Mouse (Mus musculus) spleen, embryonic (tissue): ENCODE measurements around the gene Fam107b.

Experiments
- CTCF ChIA-PET: fragments of 350-600 bp; sonication (Branson Sonifier 250); formaldehyde crosslinking; loops from one replicate; lab custom pipeline; 2022; lab: Charles Lee

The Fam107b gene

DNA sequence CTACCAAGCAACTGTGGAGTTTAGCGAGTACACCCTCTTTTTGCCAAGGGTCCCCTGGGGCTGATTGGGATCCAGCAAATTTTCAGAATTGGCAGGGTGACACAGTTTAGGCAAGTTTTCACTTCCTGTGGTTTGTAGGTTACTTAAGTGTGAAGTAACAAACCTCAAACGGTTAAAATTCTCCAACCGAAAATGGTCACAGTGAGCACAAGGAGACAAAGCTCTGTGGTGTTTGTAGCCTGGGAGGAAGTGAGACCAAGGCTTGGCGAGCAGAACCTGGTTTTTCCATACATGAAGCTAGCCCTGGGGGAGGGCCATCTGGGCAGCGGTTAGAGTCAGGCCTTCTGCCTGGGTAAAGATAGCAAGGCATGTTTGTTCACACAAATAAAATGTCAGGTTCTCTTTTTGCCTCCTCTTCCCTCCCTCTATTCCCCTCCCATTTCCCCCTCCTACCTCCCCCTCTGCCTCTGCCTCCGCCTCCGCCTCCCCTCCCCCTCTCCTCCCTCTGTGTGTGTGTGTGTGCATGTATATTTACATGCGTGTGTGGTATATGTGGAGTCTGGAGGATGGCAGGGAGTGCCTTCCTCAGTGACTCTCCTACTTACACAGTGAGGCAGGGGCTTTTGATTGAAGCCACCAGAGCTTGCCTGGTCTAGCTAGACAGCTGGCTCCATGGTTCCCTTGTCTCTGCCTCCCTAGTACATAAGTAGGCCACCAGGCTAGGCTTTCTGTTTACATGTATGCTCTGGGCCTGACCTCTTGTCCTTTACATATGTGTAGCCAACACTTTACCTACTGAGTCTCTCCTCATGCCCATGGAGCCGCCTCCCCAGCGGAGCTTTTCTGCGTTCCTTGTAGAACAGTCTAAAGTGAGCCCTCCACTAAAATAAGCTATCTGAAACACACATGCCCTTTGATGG is 87.8 kb downstream of the Fam107b start:
- CTCF ChIA-PET = interaction anchor here (0.6 to 0.9 kb wide), 2 partner anchors 47 to 80 kb away, joined by 3 read pairs; no protein-coding TSS in a partner anchor

DNA sequence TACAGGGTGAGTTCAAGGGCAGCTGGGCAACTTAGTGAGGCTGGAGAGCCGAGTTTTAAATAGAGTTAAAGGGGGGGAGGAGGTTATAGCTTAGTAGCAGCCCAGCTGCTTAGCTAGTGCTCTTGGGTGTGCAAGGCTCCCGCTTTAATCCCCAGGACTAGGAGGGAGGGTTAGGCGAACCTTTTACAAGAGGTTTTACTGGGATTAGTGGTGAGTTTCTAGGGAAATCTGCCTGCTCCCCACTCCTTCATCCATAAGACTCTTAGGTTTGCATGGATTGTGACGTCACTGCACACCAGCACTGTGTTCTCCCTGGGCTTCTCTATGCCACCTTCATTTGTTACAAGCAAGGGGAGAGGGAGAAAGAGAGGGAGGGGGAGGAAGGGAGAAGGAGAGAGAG is 88.6 kb downstream of the Fam107b start:
- CTCF ChIA-PET = no interaction called here

DNA sequence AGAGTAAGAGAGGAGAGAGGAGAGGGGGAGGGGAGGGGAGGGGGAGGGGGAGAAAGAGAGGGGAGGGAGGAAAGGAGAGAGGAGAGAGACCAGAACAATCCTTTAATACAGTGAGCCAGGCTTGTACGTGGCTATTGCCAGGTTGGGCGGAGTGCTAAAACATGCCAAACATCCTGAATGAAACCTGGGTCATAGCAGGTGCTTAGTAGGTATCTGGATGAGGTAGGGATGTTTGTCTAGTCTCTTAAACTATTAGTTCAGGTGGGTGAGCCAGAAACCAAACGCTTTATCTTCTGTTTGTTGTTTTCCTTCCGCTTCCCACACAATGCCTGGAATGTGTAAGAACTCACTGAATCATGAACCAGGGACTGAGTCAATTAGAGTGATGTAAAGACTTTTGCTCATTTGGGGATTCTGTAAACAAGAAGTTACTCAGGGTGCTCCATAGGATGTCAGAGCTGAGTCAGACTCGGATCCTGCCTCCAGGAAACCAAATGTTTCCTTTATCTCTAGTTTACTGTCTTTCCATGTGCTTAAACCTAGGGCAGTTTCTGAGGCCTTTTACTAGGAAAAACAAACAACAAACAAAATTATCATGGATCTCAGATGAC is 89.1 kb downstream of the Fam107b start:
- CTCF ChIA-PET = no interaction called here

DNA sequence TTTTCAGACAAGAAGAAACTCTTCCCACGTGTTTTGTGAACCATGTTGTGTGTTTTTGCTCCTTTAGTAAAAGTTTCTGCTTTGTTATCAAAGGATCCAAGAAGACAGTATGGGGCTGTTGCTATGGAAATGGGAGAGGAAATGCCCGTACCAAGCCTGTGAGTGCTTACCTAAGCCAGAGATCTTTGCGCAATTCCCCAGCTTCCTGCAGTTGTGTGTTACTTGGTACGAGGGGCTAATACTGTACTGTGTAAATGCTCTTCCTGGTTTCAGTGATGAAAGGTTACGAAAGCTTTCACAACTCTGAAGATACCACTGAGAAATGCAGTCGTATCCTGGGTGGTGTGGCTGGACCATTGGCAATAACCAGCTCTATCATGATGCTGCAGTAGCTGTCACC is 93.8 kb downstream of the Fam107b start:
- CTCF ChIA-PET = interaction anchor here (0.7 kb wide), 1 partner anchor 9 kb away, joined by 3 read pairs; no protein-coding TSS in a partner anchor

DNA sequence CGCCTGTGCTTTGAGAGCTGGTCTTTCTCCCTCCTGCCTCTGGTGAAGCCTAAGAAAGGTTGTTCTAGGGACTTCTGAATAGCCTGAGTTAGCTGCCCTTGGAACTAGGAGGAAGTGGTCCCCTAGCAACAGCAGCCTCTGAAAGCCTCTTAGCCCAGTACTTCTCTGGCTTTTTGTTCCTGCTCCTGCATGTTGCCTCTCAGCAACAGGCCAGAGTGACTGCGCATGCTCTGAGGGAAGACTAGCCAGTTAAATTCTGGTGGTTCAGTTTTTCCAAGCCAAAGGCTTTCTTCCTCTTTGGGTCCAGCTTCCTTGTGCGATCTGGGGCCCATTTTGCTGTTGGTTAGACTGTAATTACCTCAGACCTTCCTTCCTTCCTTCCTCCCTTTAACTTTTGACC is 98.4 kb downstream of the Fam107b start:
- CTCF ChIA-PET = interaction anchor here (0.6 kb wide), 1 partner anchor 16 kb away, joined by 11 read pairs; no protein-coding TSS in a partner anchor

DNA sequence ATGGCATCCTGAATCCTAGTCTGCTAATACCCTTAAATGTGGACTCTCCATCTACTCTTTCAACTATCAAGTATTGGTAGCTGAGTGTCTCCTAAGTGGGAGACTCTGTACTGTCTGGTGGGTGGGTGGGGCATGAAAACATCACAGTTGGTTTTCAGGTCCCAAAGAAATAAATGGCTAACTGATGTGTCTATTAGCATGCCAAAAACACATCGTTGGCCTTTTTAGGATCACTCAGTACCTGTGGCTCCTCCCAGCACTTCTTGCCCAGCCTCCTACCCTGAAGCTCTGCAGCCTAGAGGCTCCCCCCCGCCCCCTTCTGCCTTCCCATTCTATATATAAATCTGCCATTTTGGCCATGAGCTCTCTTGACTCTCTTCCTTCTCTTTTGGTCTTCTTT is 99.4 kb downstream of the Fam107b start:
- CTCF ChIA-PET = interaction anchor here (0.6 kb wide), 1 partner anchor 44 kb away, joined by 3 read pairs; no protein-coding TSS in a partner anchor

DNA sequence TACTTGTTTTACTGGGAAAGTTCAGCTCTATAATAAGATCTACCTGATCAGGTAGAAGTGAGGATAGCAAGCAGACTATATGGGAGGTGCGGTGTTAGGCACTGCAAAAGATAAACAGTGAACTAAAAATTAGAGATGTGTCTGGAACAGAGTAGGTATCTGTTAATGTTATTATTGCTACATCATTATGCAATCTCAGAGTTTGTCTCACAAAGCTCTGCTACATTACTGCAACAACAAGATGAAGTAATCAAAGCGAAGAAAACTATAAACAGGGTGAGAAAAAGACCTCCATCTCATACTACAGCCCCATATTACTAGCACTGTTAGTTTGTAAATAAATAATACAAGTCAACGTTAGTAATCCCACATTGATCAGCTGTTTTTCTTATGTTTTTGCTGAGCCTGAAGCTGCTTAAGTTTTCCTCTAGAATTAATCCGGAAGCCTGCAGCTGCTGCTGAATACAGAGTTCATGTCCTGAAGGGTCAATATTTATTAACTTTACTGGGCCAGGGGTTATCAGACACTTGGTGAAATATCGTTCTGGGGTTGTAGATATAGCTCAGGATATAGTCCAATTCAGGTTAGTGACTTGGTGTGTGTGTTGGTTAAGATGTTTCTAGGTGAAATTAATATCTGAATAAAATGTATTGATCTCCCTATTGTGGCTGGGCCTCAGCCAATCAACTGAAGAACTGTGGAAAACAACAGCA is 102.5 kb downstream of the Fam107b start:
- CTCF ChIA-PET = interaction anchor here (0.7 to 1.2 kb wide), 2 partner anchors 9 to 85 kb away, joined by 3 to 7 read pairs; no protein-coding TSS in a partner anchor

DNA sequence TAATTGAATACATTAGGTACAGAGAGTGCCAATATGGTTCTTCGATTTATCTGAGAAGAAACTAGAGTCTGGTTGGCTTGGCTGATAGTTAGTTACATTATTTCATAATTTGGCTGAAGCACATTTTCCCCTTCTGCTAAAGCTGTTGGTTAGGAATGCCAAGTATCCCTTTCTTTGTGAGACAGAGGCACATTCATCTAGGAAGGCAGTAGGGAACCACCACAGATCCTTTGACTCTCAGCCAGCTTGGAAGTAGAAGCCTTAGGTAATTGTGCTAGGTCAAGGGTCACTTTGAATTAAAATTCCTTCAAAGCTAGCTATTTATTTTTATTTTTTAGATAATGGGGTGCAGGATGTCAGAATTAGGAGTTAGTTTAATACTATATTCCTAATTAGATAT is 105.2 kb downstream of the Fam107b start:
- CTCF ChIA-PET = no interaction called here

DNA sequence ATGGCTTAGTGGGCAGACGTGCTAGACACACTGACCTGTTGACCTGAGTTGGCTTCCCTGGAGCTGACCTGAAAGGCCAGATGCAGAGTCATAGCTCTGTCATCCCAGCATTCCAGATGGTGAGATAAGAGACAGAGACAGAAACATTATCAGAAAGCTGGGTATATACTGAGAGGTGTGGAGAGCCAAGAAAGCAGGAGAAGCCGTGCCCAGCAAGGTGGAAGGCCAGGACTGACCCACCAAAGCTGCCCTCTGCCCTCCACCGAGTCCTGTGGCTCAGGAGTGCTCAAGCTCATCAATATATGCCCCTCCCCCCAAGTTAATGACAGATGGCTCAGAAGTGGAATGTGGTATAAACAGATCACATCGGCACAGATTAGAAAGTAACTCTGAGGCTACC is 112.4 kb downstream of the Fam107b start:
- CTCF ChIA-PET = no interaction called here

DNA sequence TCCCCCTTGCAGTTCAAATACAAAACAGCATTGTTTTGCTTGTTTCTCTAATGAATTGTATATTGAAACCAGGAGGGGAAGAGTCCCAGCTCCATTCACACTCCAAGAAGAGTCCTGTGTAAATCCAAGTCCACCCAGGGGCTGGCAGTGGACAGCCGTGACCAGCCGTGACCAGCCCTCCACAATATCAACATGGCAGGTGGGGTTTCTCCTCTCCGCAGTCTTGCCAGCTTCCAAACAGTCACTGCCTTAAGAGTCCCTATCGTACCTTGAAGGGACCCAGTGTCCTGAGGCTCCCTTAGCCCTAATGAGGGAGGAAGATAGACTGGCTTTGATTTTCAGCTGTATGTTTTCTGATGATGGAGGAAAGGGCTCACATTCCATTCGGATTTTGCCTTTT is 113.1 kb downstream of the Fam107b start:
- CTCF ChIA-PET = no interaction called here

DNA sequence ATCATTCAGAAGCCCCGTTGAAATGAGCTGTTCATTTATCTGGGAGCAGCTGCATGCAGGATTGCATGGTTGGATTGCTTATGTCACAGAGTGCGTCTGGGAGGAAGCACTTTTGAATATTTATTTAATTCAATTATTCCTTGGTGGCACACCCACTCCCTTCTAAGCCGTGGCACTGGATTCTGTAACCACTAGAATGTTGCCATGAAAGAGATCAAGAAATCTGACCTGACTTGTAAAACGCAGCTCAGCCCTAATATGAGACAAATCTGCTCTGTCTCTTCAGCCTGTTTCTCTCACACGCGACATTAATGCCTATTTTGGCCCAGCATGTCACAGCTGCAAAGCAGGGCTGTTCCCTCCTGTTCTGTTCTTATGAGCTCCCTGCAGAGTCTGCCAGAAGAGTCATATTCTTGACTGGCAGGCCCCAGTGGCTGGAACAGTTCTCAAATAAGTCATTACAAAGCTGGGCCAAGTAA is 113.5 kb downstream of the Fam107b start:
- CTCF ChIA-PET = no interaction called here

DNA sequence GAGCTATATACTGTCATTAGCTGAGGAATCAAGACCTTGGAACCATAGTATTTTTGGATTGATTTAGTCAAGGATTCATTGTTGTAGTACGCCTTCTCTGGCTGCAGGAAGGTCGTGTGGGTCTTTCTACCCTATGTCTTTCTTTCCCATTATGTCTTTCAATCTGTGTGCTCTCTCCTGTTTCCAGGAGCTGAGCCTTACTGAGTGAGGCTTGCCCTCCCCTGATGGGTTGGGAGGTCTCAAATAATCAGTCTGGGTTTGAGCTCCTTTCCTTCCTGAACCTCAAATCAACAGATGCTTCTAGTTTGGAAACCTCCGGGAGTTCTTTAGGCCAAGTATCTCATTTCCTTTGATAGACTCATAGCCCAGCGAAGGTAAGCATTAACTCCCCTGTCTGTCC is 119.9 kb downstream of the Fam107b start:
- CTCF ChIA-PET = no interaction called here

DNA sequence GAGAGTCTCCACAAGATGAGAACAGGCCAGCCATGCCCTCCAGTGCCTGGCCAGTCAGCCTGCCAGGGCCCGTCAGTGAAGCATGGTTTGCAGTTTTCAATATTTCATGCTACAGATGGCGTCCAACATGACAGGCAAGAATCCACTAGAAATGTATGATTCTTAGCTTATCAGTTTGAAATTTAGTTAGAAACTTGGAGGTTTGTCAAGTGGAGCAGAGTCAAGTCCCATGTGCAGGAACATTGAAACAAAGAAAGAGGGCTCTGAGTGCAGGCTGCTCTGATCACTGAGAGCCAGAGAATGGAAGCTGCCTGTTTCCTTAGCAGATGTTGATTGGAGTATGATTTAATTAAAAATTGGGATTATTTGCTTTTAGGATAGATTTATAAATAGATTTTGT is 122.5 kb downstream of the Fam107b start:
- CTCF ChIA-PET = no interaction called here

DNA sequence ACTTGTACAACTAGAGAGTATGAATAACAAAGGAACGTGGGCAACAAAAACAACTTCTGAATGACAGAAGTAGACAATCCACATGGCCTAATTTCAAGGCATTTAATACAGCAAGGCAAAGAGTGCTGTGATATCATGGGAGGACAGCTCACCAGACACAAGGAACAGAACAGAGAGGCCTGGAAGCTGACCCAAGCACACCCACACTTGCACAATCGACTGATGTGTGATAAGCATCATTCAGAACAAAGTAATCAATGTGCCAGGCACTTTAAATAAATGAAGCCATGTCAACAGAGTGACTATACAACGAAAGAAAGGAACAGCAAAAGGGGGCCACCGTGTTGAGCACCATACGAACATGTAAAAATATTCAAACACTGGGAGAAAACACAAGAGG is 125.6 kb downstream of the Fam107b start:
- CTCF ChIA-PET = interaction anchor here (0.7 kb wide), 1 partner anchor 1743 kb away, joined by 8 read pairs; no protein-coding TSS in a partner anchor

DNA sequence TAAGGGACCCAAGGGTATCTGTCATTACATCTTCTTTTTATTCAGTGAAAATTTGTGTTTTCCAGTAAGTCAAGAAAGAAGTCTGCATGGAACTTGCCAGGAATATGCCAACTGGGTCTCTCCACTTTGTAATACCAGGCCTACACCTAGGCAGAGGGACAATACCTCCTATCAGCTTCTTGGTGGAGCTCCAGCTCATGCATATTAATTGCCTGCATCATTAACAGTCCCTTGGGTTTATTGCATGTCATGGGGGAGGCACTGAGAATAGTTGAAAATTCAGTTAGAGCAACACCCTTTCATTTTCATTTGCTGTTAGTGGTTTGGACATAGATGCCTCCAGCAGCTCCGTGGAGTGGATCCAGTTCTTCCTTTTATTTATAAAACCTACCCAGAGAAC is 130.1 kb downstream of the Fam107b start:
- CTCF ChIA-PET = no interaction called here

DNA sequence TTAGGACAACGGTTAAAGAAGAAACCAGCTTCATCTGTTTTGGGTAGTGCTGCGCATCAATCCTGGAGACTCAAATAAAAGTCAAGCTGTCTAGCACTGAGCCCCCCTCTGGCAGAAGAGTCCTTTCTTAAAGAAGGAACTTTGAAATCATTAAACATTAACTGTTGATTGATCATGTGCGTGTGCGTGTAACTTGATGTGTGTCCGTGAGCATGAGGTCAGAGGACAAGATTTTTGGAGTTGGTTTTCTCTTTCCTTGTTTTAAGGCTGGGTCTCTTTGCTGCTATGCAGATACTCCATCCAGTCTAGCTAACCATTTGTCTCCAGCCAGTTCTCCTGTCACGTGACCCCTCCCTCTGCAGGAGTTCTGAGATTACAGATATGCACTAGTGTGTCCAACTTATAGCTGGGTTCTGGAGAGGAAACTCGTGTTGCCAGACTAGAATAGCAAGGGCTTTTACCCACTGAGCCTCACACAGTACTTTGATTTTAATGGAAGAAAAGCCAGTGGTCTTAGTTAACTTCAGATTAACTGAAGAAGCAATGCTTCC is 132.4 kb downstream of the Fam107b start:
- CTCF ChIA-PET = no interaction called here

DNA sequence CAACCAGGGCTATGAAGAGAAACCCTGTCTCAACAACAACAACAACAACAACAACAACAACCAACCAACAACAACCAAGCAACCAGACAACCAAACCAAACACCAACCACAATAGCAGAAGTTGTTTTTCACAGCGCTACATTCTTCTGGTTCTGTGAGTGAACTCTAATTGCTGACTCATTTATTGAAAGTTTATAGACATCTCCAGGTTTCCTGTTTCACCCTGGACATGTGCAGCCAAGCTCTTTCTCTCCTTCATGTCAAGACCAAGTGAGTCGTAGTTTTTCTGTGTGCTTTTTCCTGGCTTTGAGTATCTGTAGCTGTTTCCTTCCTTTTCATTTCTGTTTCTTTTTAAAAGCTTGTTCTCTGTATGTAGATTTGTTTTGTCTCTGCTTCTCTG is 133.5 kb downstream of the Fam107b start:
- CTCF ChIA-PET = no interaction called here

DNA sequence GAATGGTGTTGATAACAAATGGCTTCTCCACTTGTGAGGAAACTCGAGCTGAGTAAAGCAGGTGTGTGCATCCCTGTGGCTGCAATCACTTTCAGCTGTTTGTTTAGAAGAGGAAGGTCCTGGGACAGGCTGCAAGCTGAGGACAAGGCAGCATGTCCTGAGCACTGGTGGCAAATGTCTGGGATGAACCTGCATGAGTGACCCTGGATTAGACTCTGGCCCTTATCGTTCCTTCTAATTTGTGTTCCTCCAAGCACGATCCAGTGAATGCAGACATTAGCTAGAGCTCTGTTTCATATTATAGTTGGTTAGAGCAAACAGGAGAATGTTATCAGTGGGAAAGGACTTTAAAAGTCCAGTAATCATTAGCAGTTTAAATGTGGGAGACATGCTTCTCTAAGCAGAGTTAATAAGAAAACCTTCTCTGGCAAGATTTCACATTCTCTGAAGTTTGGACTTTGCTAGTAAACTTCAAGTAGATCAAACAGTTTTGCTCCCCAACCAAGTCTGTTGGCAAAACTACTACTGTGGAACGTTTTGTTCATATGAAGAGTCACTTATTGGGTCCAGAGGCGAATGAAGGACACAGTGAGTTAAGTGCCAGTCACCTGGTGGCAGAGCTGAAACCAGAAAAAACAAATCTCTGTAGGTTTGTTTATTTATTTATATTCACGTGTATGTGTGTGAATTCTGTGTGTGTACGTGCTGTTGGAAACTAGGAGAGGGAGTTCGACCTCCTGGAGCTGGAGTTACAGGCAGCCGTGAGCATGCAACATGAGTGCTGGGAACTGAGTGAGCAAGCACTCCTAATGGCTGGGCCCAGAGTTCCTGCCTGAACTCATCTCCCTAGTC is 134.2 kb downstream of the Fam107b start:
- CTCF ChIA-PET = interaction anchor here (0.7 kb wide), 2 partner anchors 47 to 114 kb away, joined by 3 read pairs; no protein-coding TSS in a partner anchor

DNA sequence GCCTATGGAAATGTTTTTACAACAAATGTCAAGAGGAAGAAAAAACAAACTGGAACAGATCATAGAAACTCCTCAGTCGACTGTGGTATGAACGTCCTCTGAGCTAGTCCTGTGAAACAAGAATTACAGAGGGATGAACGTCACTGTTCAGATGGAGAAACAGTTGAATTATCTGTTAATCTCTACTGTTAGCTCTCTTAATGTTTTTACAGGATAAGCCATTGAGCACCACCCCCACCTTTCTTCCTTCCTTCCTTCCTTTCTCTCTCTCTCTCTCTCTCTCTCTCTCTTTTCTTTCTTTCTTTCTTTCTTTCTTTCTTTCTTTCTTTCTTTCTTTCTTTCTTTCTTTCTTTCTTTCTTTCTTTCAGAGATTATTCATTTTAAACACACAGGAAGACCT is 135.0 kb downstream of the Fam107b start:
- CTCF ChIA-PET = interaction anchor here (0.7 kb wide), 2 partner anchors 47 to 114 kb away, joined by 3 read pairs; no protein-coding TSS in a partner anchor

DNA sequence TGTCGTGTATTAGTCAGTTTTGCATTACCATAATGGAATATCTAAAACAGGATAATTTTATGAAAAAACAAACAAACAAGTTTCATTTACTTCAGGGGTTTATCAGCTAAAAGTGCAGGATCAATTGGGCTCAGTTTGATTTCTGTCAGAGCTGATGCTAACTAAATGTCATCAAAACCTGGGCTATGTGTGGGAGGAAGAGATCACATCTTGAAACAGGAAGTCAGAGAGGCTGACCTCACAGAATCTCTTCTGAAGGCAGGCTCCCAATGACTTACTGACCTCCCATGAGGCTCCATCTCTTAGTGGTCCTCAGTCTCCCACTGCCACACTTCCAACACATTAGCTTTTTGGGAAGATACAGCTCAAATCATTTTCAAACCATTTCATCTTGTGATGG is 136.9 kb downstream of the Fam107b start:
- CTCF ChIA-PET = no interaction called here
